Mouse (Mus musculus) testis, adult 2 months (tissue): ENCODE measurements around the gene Sarnp.

Experiments
- CTCF ChIP-seq: fragments of 200-500 bp; IDR thresholded peaks from 2 replicates; pipeline ENCODE4 v1.5.1; 2012; ENCODE audit warnings: low read depth, mild to moderate bottlenecking, inconsistent platforms, low read length, moderate library complexity; ENCODE audit not compliant: control insufficient read depth, insufficient read depth, insufficient replicate concordance
- POLR2A ChIP-seq: fragments of 200-500 bp; IDR thresholded peaks from 2 replicates; pipeline ENCODE4 v1.6.1; 2012; ENCODE audit warnings: low read depth, mild to moderate bottlenecking, inconsistent platforms, low read length, moderate library complexity; ENCODE audit not compliant: control insufficient read depth

DNA sequence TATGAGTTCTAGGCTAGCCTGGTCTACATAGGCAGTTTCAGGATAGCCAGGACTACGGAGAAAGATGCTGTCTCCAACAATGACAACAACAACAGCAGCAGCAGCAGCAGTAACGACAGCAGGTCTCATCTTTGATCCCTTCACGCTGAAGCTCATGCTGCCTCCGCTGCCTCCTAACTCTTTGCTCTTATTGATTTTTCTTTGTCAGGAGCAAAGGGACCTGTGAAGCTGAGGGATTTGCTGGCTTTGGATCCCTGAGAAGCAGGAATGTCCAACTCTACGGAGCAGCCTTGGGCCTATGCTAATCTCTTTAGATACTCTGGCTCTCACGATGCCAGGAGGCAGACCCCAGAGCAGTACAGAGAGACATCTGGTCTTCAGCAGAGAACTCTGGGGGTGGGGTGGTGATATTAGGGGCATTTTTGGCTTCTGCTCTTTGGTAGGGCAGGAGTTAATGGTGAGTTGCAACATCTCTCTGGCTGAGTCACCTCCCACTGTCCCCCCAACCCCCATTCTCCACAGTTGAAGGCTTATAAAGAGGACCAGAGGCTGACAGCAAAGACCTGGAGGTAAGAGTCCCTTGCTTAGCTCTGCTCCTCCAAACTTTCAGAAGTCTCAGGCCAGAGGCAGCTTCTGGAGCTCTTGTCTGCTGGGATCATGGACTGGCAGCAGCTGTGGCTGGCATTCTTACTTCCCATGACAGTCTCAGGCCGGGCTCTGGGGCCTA, 26.6 kb upstream of the Sarnp start, which contains the start of gene Mmp19:
- TF ChIP-seq POLR2A (no peak), CTCF (no peak)
